Mouse (Mus musculus) right cerebral cortex, postnatal 36 days (tissue): ENCODE results near the gene Aph1c.
A peak's percentile ranks its signal among the peaks of the same experiment; 100 is the strongest.
"Not testable (repeated sequence)": the region's sequence is repeated elsewhere in the genome, so short reads cannot be mapped to it uniquely, and the experiment has no call there.

ENCODE experiments used
- DNase-seq, 2 experiments: peaks; one replicate each; pipeline ENCODE4 v3.0.0; 2022; ENCODE audit warnings: low spot score in 2 of 2, mixed read lengths in 1 of 2

The Aph1c gene

GRCm38 (mm10) chr9:66834318-66835096, at the start of gene Aph1c:
Gene Aph1c (minus strand): TSS chr9:66834726.
- DNase-seq: peak; percentile 99 to 100

GRCm38 (mm10) chr9:66883500-66883899, 49.0 kb upstream of the Aph1c start:
- no peak for DNase-seq

GRCm38 (mm10) chr9:66882406-66882821, 47.9 kb upstream of the Aph1c start:
- no peak for DNase-seq

GRCm38 (mm10) chr9:66881858-66882257, 47.3 kb upstream of the Aph1c start:
- no peak for DNase-seq

GRCm38 (mm10) chr9:66880752-66881151, 46.2 kb upstream of the Aph1c start:
- DNase-seq: no peak

GRCm38 (mm10) chr9:66879486-66879885, 45.0 kb upstream of the Aph1c start:
- DNase-seq: no peak

GRCm38 (mm10) chr9:66878899-66879298, 44.4 kb upstream of the Aph1c start:
- DNase-seq: no peak

- no peak for DNase-seq
Observed at GRCm38 (mm10) chr9:66876577-66876976, 42.1 kb upstream of the Aph1c start.

GRCm38 (mm10) chr9:66874297-66874696, 39.8 kb upstream of the Aph1c start:
- DNase-seq: no peak

GRCm38 (mm10) chr9:66873531-66873930, 39.0 kb upstream of the Aph1c start:
- no peak for DNase-seq

- DNase-seq: not testable (repeated sequence)
Observed at GRCm38 (mm10) chr9:66873009-66873408, 38.5 kb upstream of the Aph1c start.

GRCm38 (mm10) chr9:66872015-66872727, 37.6 kb upstream of the Aph1c start:
- no peak for DNase-seq

GRCm38 (mm10) chr9:66864708-66865107, 30.2 kb upstream of the Aph1c start:
- peak in 1 of 2 experiments; percentile 41 for DNase-seq

GRCm38 (mm10) chr9:66863456-66863855, 28.9 kb upstream of the Aph1c start:
- DNase-seq: no peak

GRCm38 (mm10) chr9:66862202-66862601, 27.7 kb upstream of the Aph1c start:
- DNase-seq: no peak

- no peak for DNase-seq
Observed at GRCm38 (mm10) chr9:66861104-66861767, 26.7 kb upstream of the Aph1c start.

- DNase-seq: no peak
Observed at GRCm38 (mm10) chr9:66859523-66859922, 25.0 kb upstream of the Aph1c start.

GRCm38 (mm10) chr9:66855865-66856264, 21.3 kb upstream of the Aph1c start:
- no peak for DNase-seq

GRCm38 (mm10) chr9:66852592-66852991, 18.1 kb upstream of the Aph1c start:
- no peak for DNase-seq

GRCm38 (mm10) chr9:66850966-66851365, 16.4 kb upstream of the Aph1c start:
- DNase-seq: no peak

GRCm38 (mm10) chr9:66846822-66847221, 12.3 kb upstream of the Aph1c start:
- DNase-seq: no peak

GRCm38 (mm10) chr9:66835097-66835480, 563 bp upstream of the Aph1c start:
- DNase-seq: peak in 1 of 2 experiments; percentile 9

- DNase-seq: no peak
Observed at GRCm38 (mm10) chr9:66833851-66834250, 675 bp downstream of the Aph1c start.
